Mouse (Mus musculus) brain, embryonic 14.5 days (tissue): ENCODE measurements at regions not wholly inside any gene's neighbourhood (a gene's known extent, or its start where the extent isn't known, plus 50 kb on each side); places are given as distances from the start of the nearest gene placed in this dataset.

ENCODE experiments used
- CTCF ChIP-seq: fragments of 200-500 bp; IDR thresholded peaks from 2 replicates; pipeline ENCODE4 v1.5.1; 2012; ENCODE audit warnings: inconsistent platforms, mild to moderate bottlenecking, moderate library complexity, borderline replicate concordance; ENCODE audit not compliant: insufficient read depth, insufficient read length; ENCODE audit errors: extremely low read depth
- POLR2A ChIP-seq: fragments of 200-500 bp; IDR thresholded peaks from 2 replicates; pipeline ENCODE4 v1.6.1; 2012; ENCODE audit warnings: mild to moderate bottlenecking, inconsistent platforms, borderline replicate concordance; ENCODE audit not compliant: poor library complexity, insufficient read depth, insufficient read length, severe bottlenecking; ENCODE audit errors: extremely low read depth

- TF ChIP-seq CTCF (no peak), POLR2A (no peak)
Measured at GRCm38 (mm10) chr15:86738356-86738755, 524.1 kb downstream of the Tbc1d22a start.
